Mouse (Mus musculus): ENCODE data around the gene Narf. TPM values are rescaled to one million over a fixed set of nuclear protein-coding genes. Genes with fewer than 3 reads are reported as not detected.

Gene Narf
- polyA plus RNA-seq, 1 experiment, result 4.0 TPM

DNA sequence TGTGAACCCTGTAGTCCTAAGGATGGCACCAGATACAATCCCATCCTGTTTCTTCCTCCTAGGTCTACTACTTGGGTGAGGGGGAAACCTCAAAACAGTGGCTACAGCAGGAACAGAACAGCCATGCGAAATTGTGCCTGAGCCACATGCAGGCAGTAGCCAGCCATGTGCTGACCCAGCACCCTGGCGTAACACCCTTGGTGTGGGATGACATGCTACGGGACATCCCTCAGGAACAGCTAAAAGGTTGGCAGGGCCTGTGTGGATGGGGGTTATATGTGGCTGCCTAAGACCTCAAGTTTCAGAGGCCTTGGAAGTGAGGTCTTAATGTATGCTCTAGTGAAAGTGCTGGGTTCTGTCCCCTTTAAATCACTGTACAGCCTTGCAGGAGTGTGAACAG is 20.2 kb upstream of the Narf start:
- TF ChIP-seq MAX (IDR thresholded peaks at IDR 0.05) (no peak), CTCF (IDR thresholded peaks at IDR 0.05; ENCODE audit: control insufficient read depth, insufficient read depth, insufficient read length) (no peak), FOSL1 (IDR thresholded peaks at IDR 0.05; ENCODE audit: insufficient read depth, low read length, poor library complexity, severe bottlenecking) (no peak), MYOD1 (IDR thresholded peaks at IDR 0.05; ENCODE audit: control insufficient read depth, insufficient read length, low read depth) (no peak), USF1 (IDR thresholded peaks at IDR 0.05; ENCODE audit: low read depth) (no peak), MYOG (IDR thresholded peaks at IDR 0.05; ENCODE audit: control insufficient read depth, extremely low read depth, insufficient read length) (no peak), CEBPB (IDR thresholded peaks at IDR 0.05; ENCODE audit: low read depth) (no peak)
- no peaks in the 10 kb centered on the region for H3K79me3 ChIP-seq (ENCODE audit: low read depth)
- H3K36me3 ChIP-seq (ENCODE audit: control insufficient read depth, insufficient read depth), result peaks cover 7% of the 10 kb centered on the region
- no peak overlapping the region for H3ac ChIP-seq (ENCODE audit: control insufficient read depth, insufficient read length, low read depth)
- H3K27me3 ChIP-seq (ENCODE audit: control insufficient read depth, insufficient read depth, insufficient read length), result no peaks in the 10 kb centered on the region
- H3K79me2 ChIP-seq (ENCODE audit: control insufficient read depth, insufficient read depth), result no peaks in the 10 kb centered on the region
- no peak overlapping the region for H3K4me3 ChIP-seq (ENCODE audit: insufficient read depth, poor library complexity, severe bottlenecking)

DNA sequence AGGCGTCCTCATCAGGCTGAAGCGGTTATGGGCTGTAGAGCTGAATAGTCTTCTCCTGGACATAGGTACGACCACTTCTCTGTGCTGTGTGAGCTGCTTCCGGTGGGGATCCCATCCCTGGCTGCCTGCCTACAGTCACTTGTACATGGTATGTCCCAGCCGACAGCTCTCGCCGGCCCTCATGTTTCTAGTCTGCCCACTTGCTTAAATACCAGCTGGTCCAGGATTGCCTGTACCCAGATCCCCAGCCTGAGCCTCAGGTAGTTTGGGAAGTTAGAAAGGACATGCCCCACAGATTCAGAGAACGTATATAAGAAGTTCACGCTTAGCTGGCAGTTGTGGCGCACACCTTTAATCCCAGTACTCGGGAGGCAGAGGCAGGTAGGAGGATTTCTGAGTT is 17.3 kb upstream of the Narf start:
- Histone ChIP-seq H3K4me3 (ENCODE audit: insufficient read depth, poor library complexity, severe bottlenecking) (no peak overlapping the region), H3K79me3 (ENCODE audit: low read depth) (no peaks in the 10 kb centered on the region), H3K79me2 (ENCODE audit: control insufficient read depth, insufficient read depth) (no peaks in the 10 kb centered on the region), H3K27me3 (ENCODE audit: control insufficient read depth, insufficient read depth, insufficient read length) (no peaks in the 10 kb centered on the region), H3K36me3 (ENCODE audit: control insufficient read depth, insufficient read depth) (peaks cover 36% of the 10 kb centered on the region), H3ac (ENCODE audit: control insufficient read depth, insufficient read length, low read depth) (no peak overlapping the region)
- TF ChIP-seq CEBPB (IDR thresholded peaks at IDR 0.05; ENCODE audit: low read depth) (no peak), USF1 (IDR thresholded peaks at IDR 0.05; ENCODE audit: low read depth) (no peak), FOSL1 (IDR thresholded peaks at IDR 0.05; ENCODE audit: insufficient read depth, low read length, poor library complexity, severe bottlenecking) (no peak), MYOD1 (IDR thresholded peaks at IDR 0.05; ENCODE audit: control insufficient read depth, insufficient read length, low read depth) (no peak), CTCF (IDR thresholded peaks at IDR 0.05; ENCODE audit: control insufficient read depth, insufficient read depth, insufficient read length) (no peak), MAX (IDR thresholded peaks at IDR 0.05) (no peak)

DNA sequence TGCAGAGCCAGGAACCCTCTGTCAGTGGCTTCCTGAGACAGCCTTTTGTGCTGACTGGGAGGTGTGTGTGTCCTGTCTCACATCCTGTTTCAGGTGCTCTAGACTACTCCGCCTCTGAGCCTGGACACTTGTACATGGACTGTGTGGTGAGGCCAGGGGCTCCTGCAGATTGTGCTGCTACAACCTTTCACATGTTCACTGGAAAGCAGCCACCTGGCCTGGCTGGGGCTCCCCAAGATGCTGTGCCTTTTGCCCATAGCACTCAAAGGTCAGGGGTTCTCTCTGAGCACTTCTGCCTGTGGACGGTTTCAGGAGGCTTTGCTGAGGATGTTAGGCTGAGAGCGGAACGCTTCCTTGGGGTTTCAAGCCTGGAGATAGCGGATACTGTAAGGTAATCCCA is 16.3 kb upstream of the Narf start:
- peaks cover 46% of the 10 kb centered on the region for H3K36me3 ChIP-seq (ENCODE audit: control insufficient read depth, insufficient read depth)
- no peaks in the 10 kb centered on the region for H3K79me2 ChIP-seq (ENCODE audit: control insufficient read depth, insufficient read depth)
- TF ChIP-seq MYOG (IDR thresholded peaks at IDR 0.05; ENCODE audit: control insufficient read depth, extremely low read depth, insufficient read length), result no peak
- TF ChIP-seq MYOD1 (IDR thresholded peaks at IDR 0.05; ENCODE audit: control insufficient read depth, insufficient read length, low read depth), result no peak
- TF ChIP-seq CEBPB (IDR thresholded peaks at IDR 0.05; ENCODE audit: low read depth), result no peak
- TF ChIP-seq USF1 (IDR thresholded peaks at IDR 0.05; ENCODE audit: low read depth), result no peak
- TF ChIP-seq FOSL1 (IDR thresholded peaks at IDR 0.05; ENCODE audit: insufficient read depth, low read length, poor library complexity, severe bottlenecking), result no peak
- no peak for TF ChIP-seq MAX (IDR thresholded peaks at IDR 0.05)
- TF ChIP-seq CTCF (IDR thresholded peaks at IDR 0.05; ENCODE audit: control insufficient read depth, insufficient read depth, insufficient read length), result no peak
- H3K4me3 ChIP-seq (ENCODE audit: insufficient read depth, poor library complexity, severe bottlenecking), result no peak overlapping the region
- H3K79me3 ChIP-seq (ENCODE audit: low read depth), result no peaks in the 10 kb centered on the region
- no peaks in the 10 kb centered on the region for H3K27me3 ChIP-seq (ENCODE audit: control insufficient read depth, insufficient read depth, insufficient read length)
- H3ac ChIP-seq (ENCODE audit: control insufficient read depth, insufficient read length, low read depth), result no peak overlapping the region

- peaks cover 52% of the 10 kb centered on the region for H3K36me3 ChIP-seq (ENCODE audit: control insufficient read depth, insufficient read depth)
- TF ChIP-seq CTCF (IDR thresholded peaks at IDR 0.05; ENCODE audit: control insufficient read depth, insufficient read depth, insufficient read length) (no peak), CEBPB (IDR thresholded peaks at IDR 0.05; ENCODE audit: low read depth) (no peak), FOSL1 (IDR thresholded peaks at IDR 0.05; ENCODE audit: insufficient read depth, low read length, poor library complexity, severe bottlenecking) (no peak), MAX (IDR thresholded peaks at IDR 0.05) (no peak), MYOD1 (IDR thresholded peaks at IDR 0.05; ENCODE audit: control insufficient read depth, insufficient read length, low read depth) (no peak), USF1 (IDR thresholded peaks at IDR 0.05; ENCODE audit: low read depth) (no peak), MYOG (IDR thresholded peaks at IDR 0.05; ENCODE audit: control insufficient read depth, extremely low read depth, insufficient read length) (no peak)
- H3K27me3 ChIP-seq (ENCODE audit: control insufficient read depth, insufficient read depth, insufficient read length), result no peaks in the 10 kb centered on the region
- no peaks in the 10 kb centered on the region for H3K79me2 ChIP-seq (ENCODE audit: control insufficient read depth, insufficient read depth)
- H3K4me3 ChIP-seq (ENCODE audit: insufficient read depth, poor library complexity, severe bottlenecking), result no peak overlapping the region
- H3ac ChIP-seq (ENCODE audit: control insufficient read depth, insufficient read length, low read depth), result no peak overlapping the region
- no peaks in the 10 kb centered on the region for H3K79me3 ChIP-seq (ENCODE audit: low read depth)
Measured at GRCm38 (mm10) chr11:121221321-121222010, 15.6 kb upstream of the Narf start.

- H3K4me3 ChIP-seq (ENCODE audit: insufficient read depth, poor library complexity, severe bottlenecking), result peak overlapping the region; percentile 63
- H3ac ChIP-seq (ENCODE audit: control insufficient read depth, insufficient read length, low read depth), result peak overlapping the region; percentile 77
- peaks cover 39% of the 10 kb centered on the region for H3K36me3 ChIP-seq (ENCODE audit: control insufficient read depth, insufficient read depth)
- H3K27me3 ChIP-seq (ENCODE audit: control insufficient read depth, insufficient read depth, insufficient read length), result no peaks in the 10 kb centered on the region
- peaks cover 6% of the 10 kb centered on the region for H3K79me3 ChIP-seq (ENCODE audit: low read depth)
- TF ChIP-seq USF1 (IDR thresholded peaks at IDR 0.05; ENCODE audit: low read depth) (no peak), MAX (IDR thresholded peaks at IDR 0.05) (no peak), FOSL1 (IDR thresholded peaks at IDR 0.05; ENCODE audit: insufficient read depth, low read length, poor library complexity, severe bottlenecking) (no peak), CTCF (IDR thresholded peaks at IDR 0.05; ENCODE audit: control insufficient read depth, insufficient read depth, insufficient read length) (no peak), MYOG (IDR thresholded peaks at IDR 0.05; ENCODE audit: control insufficient read depth, extremely low read depth, insufficient read length) (no peak), CEBPB (IDR thresholded peaks at IDR 0.05; ENCODE audit: low read depth) (no peak), MYOD1 (IDR thresholded peaks at IDR 0.05; ENCODE audit: control insufficient read depth, insufficient read length, low read depth) (no peak)
- H3K79me2 ChIP-seq (ENCODE audit: control insufficient read depth, insufficient read depth), result peaks cover 20% of the 10 kb centered on the region
Measured at GRCm38 (mm10) chr11:121228129-121229017, 8.7 kb upstream of the Narf start.

Data from C2C12 (cell line).